In genomic region chr16:97292484-97293048, GRCm38 (mm10) we compare ENCODE assay signal across 9 mouse cellular contexts.
DNase-seq lines count a peak whose midpoint lies in the region; ATAC-seq and TF ChIP-seq lines count a peak whose summit lies in the region.
"Had no signal": no experiment of that assay in that cellular context is flagged by ENCODE, and none has a peak within 500 bp of the region (broad histone marks: within the 10 kb centered on the region; RNA-seq: fewer than 3 reads in every experiment).

No protein-coding gene starts in this region.

- ATAC-seq in lung, embryonic 16.5 days (ENCODE audit: low read depth): no peak; the same call in 1 of the 2 replicates
- ATAC-seq in limb, embryonic 11.5 days (ENCODE audit: insufficient number of reproducible peaks, low FRiP score, low TSS enrichment, low read depth): no peak
- ATAC-seq in stomach, embryonic 16.5 days (ENCODE audit: insufficient read depth, low FRiP score): no peak

- no peak overlapping the region for H3K9ac ChIP-seq in lung, embryonic 16.5 days (ENCODE audit: low read length)
- no peak overlapping the region for H3K9ac ChIP-seq in limb, embryonic 11.5 days (ENCODE audit: low read length)
- H3K9ac ChIP-seq in stomach, embryonic 16.5 days (ENCODE audit: low read length): no peak overlapping the region
- H3K9ac ChIP-seq: liver, embryonic 14.5 days had no signal

- peak overlapping the region; percentile 35 for H3K4me2 ChIP-seq in lung, embryonic 16.5 days (ENCODE audit: low read depth, low read length)
- H3K4me2 ChIP-seq in limb, embryonic 11.5 days (ENCODE audit: low read depth, severe bottlenecking): peak overlapping the region; percentile 31
- peak overlapping the region; percentile 37 for H3K4me2 ChIP-seq in stomach, embryonic 16.5 days (ENCODE audit: low read depth, low read length)

- H3K27ac ChIP-seq in lung, embryonic 16.5 days (ENCODE audit: low read length): no peak overlapping the region
- H3K27ac ChIP-seq in hindbrain, embryonic 10.5 days: peak overlapping the region; percentile 79
- H3K27ac ChIP-seq in limb, embryonic 11.5 days (replicated peaks; ENCODE audit: low read depth, low read length): no peak overlapping the region
- no peak overlapping the region; the same call in 1 of the 2 replicates for H3K27ac ChIP-seq in stomach, embryonic 16.5 days (ENCODE audit: low read length)
- no peak overlapping the region for H3K27ac ChIP-seq in cerebellum, adult 2 months (ENCODE audit: insufficient read depth, low read length)
- H3K27ac ChIP-seq: liver, embryonic 14.5 days had no signal

- H3K36me3 ChIP-seq in lung, embryonic 16.5 days (ENCODE audit: control insufficient read depth, insufficient read depth, low read length): no peaks in the 10 kb centered on the region
- no peaks in the 10 kb centered on the region for H3K36me3 ChIP-seq in hindbrain, embryonic 10.5 days
- H3K36me3 ChIP-seq in limb, embryonic 11.5 days (ENCODE audit: control insufficient read depth, insufficient read depth, low read length): no peaks in the 10 kb centered on the region
- no peaks in the 10 kb centered on the region for H3K36me3 ChIP-seq in stomach, embryonic 16.5 days (ENCODE audit: control insufficient read depth, insufficient read depth, low read length)

- no peak overlapping the region for H3K4me3 ChIP-seq in lung, embryonic 16.5 days (ENCODE audit: low read length)
- peak overlapping the region; percentile 45 for H3K4me3 ChIP-seq in hindbrain, embryonic 10.5 days
- H3K4me3 ChIP-seq in limb, embryonic 11.5 days (ENCODE audit: low read depth, low read length): no peak overlapping the region; the same call in 1 of the 2 replicates
- no peak overlapping the region for H3K4me3 ChIP-seq in stomach, embryonic 16.5 days (replicated peaks; ENCODE audit: low read length)
- H3K4me3 ChIP-seq in cerebellum, adult 2 months (replicated peaks; ENCODE audit: insufficient read depth, low read depth, low read length): no peak overlapping the region

- 5% methylated on average over 11 of the region's 11 CpGs for WGBS in lung, embryonic 16.5 days
- WGBS in hindbrain, embryonic 10.5 days: 3% methylated on average over 11 of the region's 11 CpGs
- WGBS in limb, embryonic 11.5 days: 2% methylated on average over 11 of the region's 11 CpGs
- WGBS in stomach, embryonic 16.5 days: 9% methylated on average over 11 of the region's 11 CpGs
- WGBS in cerebellum, adult 2 months: 28% methylated on average over 11 of the region's 11 CpGs

- H3K27me3 ChIP-seq in lung, embryonic 16.5 days (ENCODE audit: control insufficient read depth, insufficient read depth, low read depth, low read length): no peaks in the 10 kb centered on the region
- H3K27me3 ChIP-seq in hindbrain, embryonic 10.5 days (ENCODE audit: insufficient read depth, poor library complexity, severe bottlenecking): no peaks in the 10 kb centered on the region
- no peaks in the 10 kb centered on the region for H3K27me3 ChIP-seq in limb, embryonic 11.5 days (ENCODE audit: control insufficient read depth, insufficient read depth, low read length)
- no peaks in the 10 kb centered on the region for H3K27me3 ChIP-seq in stomach, embryonic 16.5 days (ENCODE audit: control insufficient read depth, insufficient read depth, low read length)
- no peaks in the 10 kb centered on the region for H3K27me3 ChIP-seq in cerebellum, adult 2 months (ENCODE audit: control insufficient read depth, insufficient read depth, low read length)

- no peak for DNase-seq in lung, postnatal 25 days (ENCODE audit: low spot score)
- DNase-seq in hindbrain, embryonic 10.5 days (ENCODE audit: low spot score): peak; percentile 59
- DNase-seq in limb, embryonic 11.5 days (ENCODE audit: low spot score): peak; percentile 49
- DNase-seq in thymus, postnatal 36 days: no peak
- no peak for DNase-seq in cerebellum, adult 2 months
- DNase-seq in cerebellum, adult 18-20 months: no peak

- TF ChIP-seq CTCF in cerebellum, adult 2 months (IDR thresholded peaks at IDR 0.05; ENCODE audit: borderline replicate concordance, insufficient read depth, low read depth, low read length): no peak

- no peak for TF ChIP-seq POLR2A in cerebellum, adult 2 months (IDR thresholded peaks at IDR 0.05; ENCODE audit: borderline replicate concordance, insufficient read depth, low read length)

- H3K4me1 ChIP-seq in lung, embryonic 16.5 days (replicated peaks; ENCODE audit: control insufficient read depth, insufficient read depth, low read length): peaks cover 6% of the 10 kb centered on the region; the same call in 1 of the 2 replicates
- peaks cover 18% of the 10 kb centered on the region for H3K4me1 ChIP-seq in hindbrain, embryonic 10.5 days (replicated peaks)
- no peaks in the 10 kb centered on the region for H3K4me1 ChIP-seq in limb, embryonic 11.5 days (ENCODE audit: control insufficient read depth, insufficient read depth, low read length)
- H3K4me1 ChIP-seq in stomach, embryonic 16.5 days (ENCODE audit: control insufficient read depth, insufficient read depth, low read length): peaks cover 3% of the 10 kb centered on the region; the same call in 1 of the 2 replicates
- no peaks in the 10 kb centered on the region for H3K4me1 ChIP-seq in cerebellum, adult 2 months (ENCODE audit: control insufficient read depth, insufficient read depth, low read length)

- H3K9me3 ChIP-seq in lung, embryonic 16.5 days (ENCODE audit: control insufficient read depth, low read length): no peaks in the 10 kb centered on the region
- H3K9me3 ChIP-seq in hindbrain, embryonic 10.5 days: no peaks in the 10 kb centered on the region
- H3K9me3 ChIP-seq in limb, embryonic 11.5 days (ENCODE audit: control insufficient read depth, low read length): no peaks in the 10 kb centered on the region
- H3K9me3 ChIP-seq in stomach, embryonic 16.5 days (replicated peaks; ENCODE audit: control insufficient read depth, low read length): no peaks in the 10 kb centered on the region

Comparison
In these comparisons a context has a peak if more than half of its experiments do, and no peak if none do; other contexts are left out.
1. DNase-seq: peak in hindbrain, embryonic 10.5 days (single experiment) and limb, embryonic 11.5 days (single experiment); none in lung, postnatal 25 days (single experiment), thymus, postnatal 36 days (0 of 2), cerebellum, adult 2 months (0 of 2) and cerebellum, adult 18-20 months (0 of 2).
2. Peak in every context shown above with its lines, with median percentiles within 50 percentile points of each other: H3K4me2 ChIP-seq.